Mouse (Mus musculus) ovary, postnatal 10 days (tissue): ENCODE results near the gene Reg4.

ENCODE experiments used
- DNase-seq: peaks from one replicate; pipeline ENCODE4 v3.0.0; 2022; ENCODE audit warnings: low spot score

The Reg4 gene

GRCm38 (mm10) chr3:98282422-98282821 lies 60.5 kb downstream of the Reg4 start:
- DNase-seq: no peak

GRCm38 (mm10) chr3:98283205-98283604 lies 61.2 kb downstream of the Reg4 start:
- DNase-seq: no peak
